Mouse (Mus musculus) cerebellum, adult 11 months (tissue): ENCODE results near the gene Kcnq2.
A peak's percentile ranks its signal among the peaks of the same experiment; 100 is the strongest.

ENCODE experiments used
- DNase-seq: peaks from one replicate; pipeline ENCODE4 v3.0.0; 2022

Gene Kcnq2

GRCm38 (mm10) chr2:181146976-181147545, 12.0 kb upstream of the Kcnq2 start:
- no peak for DNase-seq

DNA sequence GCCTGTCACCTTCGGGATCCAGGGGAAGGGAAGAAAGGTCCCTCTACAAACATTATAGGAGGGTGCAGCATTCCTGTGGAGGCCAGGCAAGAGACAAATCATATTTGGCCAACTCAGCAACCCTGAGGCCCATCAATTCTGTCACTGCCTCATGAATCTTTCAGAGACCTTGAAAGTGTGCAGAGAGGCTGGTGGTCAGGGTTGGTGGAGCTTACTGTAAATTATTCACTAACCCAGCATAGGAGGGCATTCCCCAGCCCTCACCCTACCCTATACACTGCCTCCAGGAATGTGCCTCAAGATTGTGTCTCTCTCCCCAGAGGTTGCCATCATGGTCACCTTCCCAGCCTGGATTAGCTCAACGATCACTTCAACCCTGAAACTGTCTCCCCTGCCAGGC, 9.6 kb upstream of the Kcnq2 start:
- no peak for DNase-seq

- no peak for DNase-seq
These were observed 8.6 kb upstream of the Kcnq2 start for GRCm38 (mm10) chr2:181143509-181144276.

DNA sequence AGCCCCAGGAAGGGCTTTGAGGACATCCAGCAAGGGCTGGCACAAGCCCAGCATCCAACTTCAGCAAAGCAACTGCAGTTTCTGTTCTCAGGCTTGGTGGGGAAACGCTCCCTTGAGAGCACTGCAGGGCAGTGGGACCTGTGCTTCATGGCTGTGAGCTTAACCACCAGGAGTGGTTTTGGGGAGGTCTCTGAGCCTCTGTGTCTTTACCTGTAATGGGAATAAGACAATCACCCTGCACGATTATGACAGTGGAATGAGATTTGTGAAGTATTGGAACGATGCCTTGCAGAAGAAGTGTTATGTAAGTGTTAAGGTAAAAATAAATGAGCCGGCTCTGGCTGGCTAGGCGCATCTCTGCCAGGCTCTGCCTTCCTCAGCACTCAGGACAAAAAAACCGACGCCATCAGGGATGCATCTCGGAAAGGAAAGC, 7.6 kb upstream of the Kcnq2 start:
- no peak for DNase-seq

DNA sequence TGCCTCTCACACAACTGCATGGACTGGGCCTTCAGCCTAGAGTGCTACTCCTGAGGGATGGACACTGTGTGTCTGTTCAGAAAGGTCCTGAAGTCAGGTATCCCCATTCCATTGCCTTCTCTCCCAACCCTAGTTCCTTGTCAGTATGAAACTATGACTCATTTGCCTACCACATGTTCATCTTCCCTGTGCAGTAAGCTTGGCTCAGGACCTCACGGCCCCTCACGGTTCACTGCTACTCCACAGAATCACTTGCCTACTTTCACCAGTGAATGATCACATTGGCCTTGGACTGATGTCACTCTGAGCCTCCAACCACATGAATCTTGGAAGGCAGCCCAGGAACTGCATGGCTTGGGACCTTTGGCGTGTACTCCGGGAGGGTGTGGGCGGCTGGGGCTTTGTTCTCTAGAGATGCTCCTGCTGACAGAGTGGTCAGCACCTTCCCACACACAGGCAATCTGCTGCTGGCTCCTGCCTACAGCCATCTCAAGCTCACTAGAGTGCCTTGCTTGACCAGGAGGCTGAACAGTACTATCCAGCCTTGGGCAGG, 4.6 kb upstream of the Kcnq2 start:
- peak; percentile 66 for DNase-seq

DNA sequence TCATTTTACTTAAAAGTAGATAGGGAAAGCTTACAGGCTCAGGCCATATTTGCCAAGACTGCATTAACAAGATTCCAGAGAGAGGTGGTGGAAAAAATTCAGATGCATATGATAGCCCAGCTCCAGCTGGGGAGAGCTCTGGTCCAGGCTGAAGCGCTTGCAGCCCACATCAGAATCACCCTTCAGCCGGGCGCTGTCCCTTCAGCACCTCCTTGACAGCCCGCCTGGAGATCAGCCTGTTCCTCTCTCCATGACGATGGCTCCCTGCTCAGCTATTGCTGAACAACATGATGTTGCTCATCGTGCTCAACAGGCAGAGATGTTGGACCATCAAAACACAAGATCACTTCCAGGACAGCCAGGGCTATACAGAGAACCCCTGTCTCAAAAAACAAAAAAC, 1.8 kb upstream of the Kcnq2 start:
- DNase-seq, result no peak

DNA sequence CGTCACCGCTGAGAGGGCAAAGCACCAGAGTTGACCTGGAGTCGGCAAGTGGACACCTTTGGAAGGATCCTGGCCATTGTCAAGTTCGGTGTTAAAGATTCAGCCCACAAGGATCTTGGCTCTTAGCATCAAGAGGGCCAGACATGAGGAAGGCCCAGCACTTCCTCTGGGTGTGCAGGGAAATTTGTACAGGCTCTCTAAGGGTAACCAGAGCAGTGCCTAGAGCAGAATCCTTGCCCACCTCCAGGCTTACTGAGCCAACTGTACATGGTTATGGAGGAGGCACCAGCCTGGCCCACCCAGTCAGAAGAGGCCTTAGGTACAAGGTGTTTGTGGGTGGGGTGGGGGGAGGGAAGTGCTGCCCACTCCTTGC, 332 bp upstream of the Kcnq2 start:
- no peak for DNase-seq

DNA sequence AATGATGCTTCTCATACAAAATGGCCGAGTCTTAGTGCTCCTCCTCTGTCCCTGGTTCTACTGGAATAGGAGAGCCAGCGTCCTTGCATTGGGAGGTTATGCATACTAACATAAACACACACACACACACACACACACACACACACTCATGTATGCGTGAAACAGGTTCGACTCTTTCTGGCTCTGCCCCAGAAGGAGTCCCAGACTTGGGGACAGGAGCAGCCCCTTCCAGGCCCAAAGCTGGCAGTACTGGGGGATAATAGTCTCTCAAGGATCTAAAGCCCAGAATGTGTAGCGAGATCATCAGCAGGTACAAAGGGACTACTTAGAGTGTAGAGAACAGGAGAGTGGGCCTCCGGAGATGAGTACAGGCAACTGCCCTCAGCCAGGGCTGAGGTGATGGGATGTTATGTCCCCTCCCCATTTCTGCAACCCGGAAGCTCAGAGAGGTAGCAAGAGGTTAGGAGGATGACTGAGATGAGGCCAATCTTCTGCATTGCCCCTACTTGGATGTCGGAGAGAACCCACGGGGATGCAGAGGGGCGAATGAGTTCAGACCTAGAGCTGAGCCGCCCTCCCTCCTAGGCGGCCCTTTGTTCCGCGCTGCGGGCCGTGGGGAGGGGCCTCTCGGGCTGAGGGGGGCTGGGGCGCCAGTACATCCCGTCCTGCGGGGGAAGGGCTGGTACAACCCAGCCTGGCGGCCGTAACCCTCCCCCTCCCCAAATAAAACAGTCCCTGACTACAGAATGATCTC, 1.1 kb downstream of the Kcnq2 start:
- DNase-seq, result no peak

GRCm38 (mm10) chr2:181130245-181130644, 4.9 kb downstream of the Kcnq2 start:
- no peak for DNase-seq

- no peak for DNase-seq
These were observed 6.1 kb downstream of the Kcnq2 start for GRCm38 (mm10) chr2:181128963-181129362.

- DNase-seq, result no peak
These were observed 7.3 kb downstream of the Kcnq2 start for GRCm38 (mm10) chr2:181127786-181128185.

GRCm38 (mm10) chr2:181125726-181126455, 9.2 kb downstream of the Kcnq2 start:
- no peak for DNase-seq

- no peak for DNase-seq
These were observed 12.5 kb downstream of the Kcnq2 start for GRCm38 (mm10) chr2:181122642-181123041.

- DNase-seq, result no peak
These were observed 14.1 kb downstream of the Kcnq2 start for GRCm38 (mm10) chr2:181120922-181121449.

GRCm38 (mm10) chr2:181119952-181120351, 15.1 kb downstream of the Kcnq2 start:
- peak; percentile 60 for DNase-seq

DNA sequence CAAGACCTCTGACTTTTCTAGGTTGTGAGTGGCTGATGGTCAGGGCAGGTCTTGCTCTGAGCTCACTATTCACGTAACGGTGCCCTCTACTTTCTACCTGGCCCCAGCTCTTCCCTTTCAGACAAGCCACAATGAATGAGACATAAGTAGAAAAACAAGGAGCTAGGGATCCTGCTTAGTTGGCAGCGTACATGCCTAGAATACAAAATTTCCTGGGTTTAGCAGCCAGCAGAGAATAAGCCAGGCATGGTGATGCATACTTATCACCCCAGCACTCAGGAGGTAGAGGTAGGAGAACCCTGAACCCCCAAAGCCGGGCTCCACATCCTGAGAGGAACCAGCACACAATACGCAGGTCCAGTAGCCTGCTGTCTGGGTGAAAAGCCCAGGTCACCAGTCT, 18.7 kb downstream of the Kcnq2 start:
- no peak for DNase-seq

- no peak for DNase-seq
These were observed 19.7 kb downstream of the Kcnq2 start for GRCm38 (mm10) chr2:181115367-181115766.

DNA sequence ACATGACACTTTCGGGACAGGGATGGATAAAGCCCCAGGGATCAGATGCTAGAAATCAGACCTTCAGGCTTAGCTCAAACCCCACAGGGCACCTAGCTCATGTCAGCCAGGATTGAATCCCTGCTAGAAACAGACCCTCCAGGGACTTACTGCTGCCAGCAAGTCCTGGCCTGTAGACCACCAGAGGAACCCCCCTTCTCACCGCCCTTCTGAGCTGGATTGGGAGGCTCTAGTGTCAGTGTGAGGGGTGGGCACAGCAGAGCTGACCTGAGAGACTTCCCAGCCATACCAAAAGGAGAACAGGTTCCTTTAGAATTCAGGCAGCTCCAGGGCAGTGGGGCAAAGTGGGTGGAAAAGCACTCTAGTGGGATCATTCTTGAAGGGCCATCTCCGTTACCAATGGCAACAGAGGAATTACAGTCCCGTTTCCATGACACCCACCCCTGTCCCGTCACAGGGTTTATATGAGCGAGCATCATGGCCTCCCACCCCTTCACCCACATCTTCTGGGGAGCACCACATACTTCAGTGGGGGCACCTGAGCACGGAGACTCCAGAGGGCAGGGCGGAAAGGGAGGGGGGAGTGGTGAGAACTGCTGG, 21.2 kb downstream of the Kcnq2 start:
- DNase-seq, result no peak

GRCm38 (mm10) chr2:181111665-181112064, 23.4 kb downstream of the Kcnq2 start:
- no peak for DNase-seq

DNA sequence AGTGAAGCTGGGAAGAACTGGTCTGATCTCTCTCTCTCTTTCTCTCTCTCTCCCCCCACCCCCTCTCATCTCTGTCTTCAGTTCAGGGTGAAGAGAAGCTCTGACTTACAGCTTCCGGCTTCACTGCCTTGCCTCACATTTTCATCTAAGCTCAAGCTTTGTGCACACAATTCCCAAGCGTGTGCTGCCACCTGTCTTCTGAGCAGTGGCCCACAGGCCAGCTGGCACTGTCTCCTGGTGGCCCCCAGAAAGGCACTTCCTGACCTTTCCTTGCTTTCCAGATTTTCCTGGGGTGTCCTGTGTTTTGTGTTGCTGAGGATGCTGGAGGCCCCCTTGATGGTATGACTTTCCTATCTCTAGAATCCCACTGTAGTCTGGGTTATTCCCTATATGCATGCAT, 31.0 kb downstream of the Kcnq2 start:
- no peak for DNase-seq

DNA sequence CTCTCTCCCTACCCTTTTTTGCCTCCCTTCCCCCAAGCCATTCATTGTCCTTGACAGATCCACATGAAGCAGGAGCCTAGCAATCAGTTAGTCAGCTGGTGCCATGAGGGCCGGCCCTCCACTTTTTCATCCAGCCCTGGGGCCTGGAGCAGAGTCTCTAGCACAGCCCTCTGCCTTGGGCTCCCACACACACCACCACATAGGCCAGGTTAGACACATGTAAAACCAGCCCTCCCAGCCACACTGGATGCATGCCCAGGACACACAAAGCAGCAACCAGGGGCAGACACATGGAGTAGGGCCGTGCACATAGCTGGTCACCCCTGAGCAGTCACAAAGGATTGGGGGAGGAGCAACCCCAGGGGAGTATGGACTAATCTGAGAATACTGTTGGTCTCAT, 32.9 kb downstream of the Kcnq2 start:
- no peak for DNase-seq

DNA sequence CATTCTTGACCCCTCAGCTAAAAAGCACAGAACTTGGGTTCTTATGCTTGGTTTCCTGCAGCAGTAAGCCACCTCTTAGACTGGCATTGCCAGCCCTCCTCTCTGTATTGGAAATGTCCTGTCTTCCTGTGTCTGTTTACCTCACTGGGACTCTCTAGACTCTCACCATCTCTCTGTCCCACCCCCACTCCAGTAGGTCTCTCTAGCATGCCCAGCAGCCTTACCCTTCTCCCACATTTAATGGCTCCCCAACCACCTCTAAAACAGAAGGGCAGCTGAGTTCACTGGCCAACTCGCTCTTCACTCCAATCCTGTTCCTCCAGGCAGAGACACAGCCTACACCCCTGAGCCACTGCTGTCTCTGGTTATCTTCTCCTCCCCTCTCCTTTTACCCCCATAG, 33.5 kb downstream of the Kcnq2 start:
- DNase-seq, result no peak
